ENCODE assay signal across 9 mouse cellular contexts in genomic region chr2:30708762-30709385, GRCm38 (mm10).
DNase-seq lines count a peak whose midpoint lies in the region; ATAC-seq and TF ChIP-seq lines count a peak whose summit lies in the region.
"Had no signal": no experiment of that assay in that cellular context is flagged by ENCODE, and none has a peak within 500 bp of the region (broad histone marks: within the 10 kb centered on the region; RNA-seq: fewer than 3 reads in every experiment).

No protein-coding gene starts in this region.

- no peaks in the 10 kb centered on the region for H3K79me2 ChIP-seq in heart, adult 2 months (replicated peaks; ENCODE audit: control insufficient read depth, insufficient read depth, low read length)

- TF ChIP-seq EP300 in heart, adult 2 months (IDR thresholded peaks at IDR 0.05; ENCODE audit: insufficient read depth, low read depth, low read length): no peak

- WGBS in heart, adult 2 months: 87% methylated on average over 4 of the region's 4 CpGs
- WGBS in hindbrain, embryonic 12.5 days: 54% methylated on average over 4 of the region's 4 CpGs
- 68% methylated on average over 4 of the region's 4 CpGs for WGBS in midbrain, embryonic 12.5 days

- ATAC-seq in hindbrain, embryonic 12.5 days (ENCODE audit: low FRiP score): no peak
- ATAC-seq in midbrain, embryonic 12.5 days (ENCODE audit: low FRiP score, low read depth): no peak

- no peaks in the 10 kb centered on the region for H3K27me3 ChIP-seq in heart, adult 2 months (ENCODE audit: control insufficient read depth, insufficient read depth, low read length)
- H3K27me3 ChIP-seq in hindbrain, embryonic 12.5 days: no peaks in the 10 kb centered on the region
- no peaks in the 10 kb centered on the region for H3K27me3 ChIP-seq in midbrain, embryonic 12.5 days

- H3K4me3 ChIP-seq in heart, adult 2 months: no peak overlapping the region
- H3K4me3 ChIP-seq in hindbrain, embryonic 12.5 days: no peak overlapping the region
- H3K4me3 ChIP-seq in midbrain, embryonic 12.5 days: no peak overlapping the region
- H3K4me3 ChIP-seq: erythroblast, embryonic 14.5 days had no signal

- no peak for TF ChIP-seq POLR2A in heart, adult 2 months (IDR thresholded peaks at IDR 0.05; ENCODE audit: insufficient read depth, low read depth, low read length)

- intact Hi-C loops in heart, adult 2 months (cut with DNase I): no loop called here

- H3K4me2 ChIP-seq in hindbrain, embryonic 12.5 days (replicated peaks): no peak overlapping the region
- H3K4me2 ChIP-seq in midbrain, embryonic 12.5 days (replicated peaks): no peak overlapping the region

- TF ChIP-seq CTCF in heart, adult 2 months (IDR thresholded peaks at IDR 0.05): no peak

- peak overlapping the region; percentile 75 for H3K27ac ChIP-seq in heart, adult 2 months
- peak overlapping the region; percentile 99 for H3K27ac ChIP-seq in hindbrain, embryonic 12.5 days
- peak overlapping the region; percentile 97 for H3K27ac ChIP-seq in midbrain, embryonic 12.5 days (replicated peaks)

- no peak for DNase-seq in heart, adult 2 months
- no peak for DNase-seq in heart, postnatal 4 days
- DNase-seq in cerebellum, adult 8-10 months: peak; percentile 44
- DNase-seq in retina, postnatal 1 day: no peak
- no peak for DNase-seq in embryo, embryonic 10 days (ENCODE audit: low spot score)
- DNase-seq in thymus, adult 18-20 months: no peak

- no peak overlapping the region for H3K9ac ChIP-seq in heart, adult 2 months (ENCODE audit: low read depth, low read length)
- H3K9ac ChIP-seq in hindbrain, embryonic 12.5 days: no peak overlapping the region
- peak overlapping the region; percentile 71; the same call in 1 of the 2 replicates for H3K9ac ChIP-seq in midbrain, embryonic 12.5 days (replicated peaks)

- H3K4me1 ChIP-seq in heart, adult 2 months (ENCODE audit: control insufficient read depth, insufficient read depth, low read length): peaks cover 21% of the 10 kb centered on the region
- peaks cover 70% of the 10 kb centered on the region for H3K4me1 ChIP-seq in hindbrain, embryonic 12.5 days
- peaks cover 70% of the 10 kb centered on the region for H3K4me1 ChIP-seq in midbrain, embryonic 12.5 days

- H3K9me3 ChIP-seq in hindbrain, embryonic 12.5 days (replicated peaks): 0 out of 2 replicates have a peak, but pooled peaks cover 5% of the 10 kb centered on the region
- peaks cover 7% of the 10 kb centered on the region; the same call in 1 of the 2 replicates for H3K9me3 ChIP-seq in midbrain, embryonic 12.5 days

- no peaks in the 10 kb centered on the region for H3K36me3 ChIP-seq in heart, adult 2 months (ENCODE audit: control insufficient read depth, insufficient read depth, low read length)
- no peaks in the 10 kb centered on the region for H3K36me3 ChIP-seq in hindbrain, embryonic 12.5 days
- H3K36me3 ChIP-seq in midbrain, embryonic 12.5 days: no peaks in the 10 kb centered on the region
